Mouse (Mus musculus): Measurements from ENCODE around the gene Cpne2.

GRCm38 (mm10) chr8:94529875-94530274 is 2.9 kb upstream of the Cpne2 start:
- TF ChIP-seq POLR2A (IDR thresholded peaks at IDR 0.05; ENCODE audit: extremely low read depth, insufficient read depth, low read length) (no peak), CTCF (IDR thresholded peaks at IDR 0.05; ENCODE audit: extremely low read depth, insufficient read depth, low read length) (no peak)
